Mouse (Mus musculus): ENCODE measurements around the gene Slc2a13.

The Slc2a13 gene

GRCm38 (mm10) chr15:91573111-91573538 is at the start of gene Slc2a13:
Gene Slc2a13 (minus strand): TSS chr15:91573261.
- DNase-seq (ENCODE audit: low read depth), result peak; percentile 40

DNA sequence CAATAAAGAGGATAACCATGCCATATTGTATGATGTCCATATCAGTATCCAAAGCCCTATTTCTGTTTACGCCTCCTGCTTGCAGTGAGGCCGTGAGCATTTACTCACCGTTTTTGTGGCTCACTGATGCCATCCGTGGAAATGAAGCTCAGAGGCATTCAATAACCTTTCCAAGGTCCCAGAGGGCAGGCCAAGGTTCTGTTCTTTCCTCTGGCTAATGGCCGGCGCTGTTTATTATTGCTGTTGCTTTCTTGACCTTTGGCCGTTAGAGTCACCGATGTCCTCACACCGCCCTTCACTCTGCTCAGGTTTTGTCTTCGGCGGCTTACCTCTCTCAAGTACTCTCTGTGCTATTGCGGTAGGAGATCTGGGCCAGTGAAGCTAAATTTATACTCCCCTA is 43.0 kb upstream of the Slc2a13 start:
- DNase-seq (ENCODE audit: low read depth), result no peak

- DNase-seq (ENCODE audit: low read depth), result no peak
Observed at GRCm38 (mm10) chr15:91615532-91615931, 42.5 kb upstream of the Slc2a13 start.

GRCm38 (mm10) chr15:91613981-91614665 is 41.1 kb upstream of the Slc2a13 start:
- no peak for DNase-seq (ENCODE audit: low read depth)

DNA sequence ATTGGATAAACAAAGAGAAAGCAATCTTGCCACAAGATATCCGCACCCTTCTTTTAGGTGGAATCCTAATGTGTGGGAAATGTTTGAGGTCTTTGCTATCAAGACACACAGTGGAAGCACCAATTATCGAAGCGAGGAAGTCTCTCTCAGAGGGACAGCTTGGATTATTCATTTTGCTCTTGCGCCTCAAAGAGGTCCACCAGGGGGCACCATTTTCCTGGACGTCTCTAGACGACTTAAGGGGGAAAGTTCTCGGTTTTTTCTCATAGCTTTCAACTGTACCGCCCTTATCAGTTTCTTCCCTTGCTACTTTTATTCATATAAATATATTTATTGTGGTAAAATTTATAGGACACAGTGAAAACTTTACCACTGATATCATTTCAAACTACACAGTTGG is 36.7 kb upstream of the Slc2a13 start:
- DNase-seq (ENCODE audit: low read depth), result peak; percentile 31

DNA sequence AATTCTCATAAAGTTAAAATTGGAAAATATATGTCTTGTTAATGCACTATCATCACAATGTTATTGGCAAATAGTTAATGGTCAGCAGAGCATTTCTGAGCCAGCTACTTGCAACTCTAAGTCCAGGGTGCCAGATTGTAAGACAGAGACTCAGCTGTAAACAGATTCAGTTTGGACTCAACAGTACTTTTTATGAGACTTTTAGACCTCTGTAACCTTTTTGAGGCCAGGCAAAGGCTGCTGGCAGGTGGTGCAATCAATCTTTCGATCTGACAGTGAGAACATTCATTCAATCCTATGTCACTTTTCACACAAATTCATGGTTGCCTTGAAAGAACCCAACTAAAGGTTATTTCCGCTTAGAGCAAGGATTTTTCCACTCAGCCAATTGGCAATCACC is 35.8 kb upstream of the Slc2a13 start:
- no peak for DNase-seq (ENCODE audit: low read depth)

DNA sequence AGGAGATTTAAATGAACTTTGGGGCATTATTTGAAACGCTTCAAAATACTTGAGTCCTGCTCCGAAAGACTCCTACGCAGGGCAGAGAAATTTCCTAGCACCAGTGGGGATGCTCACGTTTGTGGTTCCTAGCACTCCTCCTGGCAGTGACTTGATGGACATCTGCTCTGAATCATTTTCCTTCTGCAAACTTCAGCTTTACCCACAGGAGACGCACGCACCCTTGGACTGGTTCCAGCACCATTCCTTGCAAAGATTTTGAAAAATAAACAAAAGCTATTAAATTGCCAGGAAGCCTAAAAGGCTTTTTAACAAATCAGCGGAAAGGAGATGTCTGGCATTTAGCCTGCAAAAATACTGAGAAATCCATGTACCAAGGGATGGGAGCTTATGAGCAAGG is 28.1 kb upstream of the Slc2a13 start:
- DNase-seq (ENCODE audit: low read depth), result no peak

DNA sequence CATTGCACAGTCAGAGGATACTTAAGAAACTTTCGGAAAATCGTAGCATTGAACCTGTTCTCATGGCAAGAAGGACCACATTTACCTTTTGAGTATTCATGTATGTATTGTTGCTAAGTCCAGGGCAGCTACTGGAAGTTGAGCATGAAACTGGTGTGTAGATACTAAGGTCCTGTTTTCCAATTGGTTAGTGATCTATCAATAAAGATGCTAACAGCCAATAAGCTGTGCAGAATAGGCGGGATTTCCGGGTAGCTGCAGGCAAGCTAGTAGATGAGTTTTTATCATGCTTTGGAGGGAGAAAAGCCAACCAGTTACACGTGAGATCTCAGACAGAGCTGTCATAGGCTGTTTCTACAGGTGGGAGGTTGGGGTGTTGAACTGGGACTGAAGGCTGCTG is 24.2 kb upstream of the Slc2a13 start:
- DNase-seq (ENCODE audit: low read depth), result no peak

GRCm38 (mm10) chr15:91574492-91574891 is 1.4 kb upstream of the Slc2a13 start:
- peak; percentile 45 for DNase-seq (ENCODE audit: low read depth)

GRCm38 (mm10) chr15:91572421-91573069 is 516 bp downstream of the Slc2a13 start:
- peak; percentile 2 for DNase-seq (ENCODE audit: low read depth)

DNA sequence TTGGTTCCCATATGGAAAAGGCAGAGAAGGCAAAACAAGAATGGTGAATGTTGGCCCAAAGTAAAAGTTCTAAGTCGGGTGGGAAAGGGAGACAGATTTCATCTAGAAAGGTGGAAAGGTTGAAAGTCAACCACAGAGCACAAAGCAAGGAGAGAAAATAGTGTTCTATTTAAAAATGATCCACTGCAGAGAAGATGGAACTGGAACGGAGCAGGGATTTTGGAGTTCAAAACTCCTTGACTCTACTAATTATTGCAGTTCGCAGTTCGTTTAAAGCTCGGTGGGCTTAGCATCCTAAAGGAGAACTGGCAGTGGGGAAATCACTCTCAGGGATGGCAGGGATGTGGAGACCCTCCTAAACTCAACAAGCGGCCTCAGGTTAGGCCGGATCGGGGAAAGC is 1.1 kb downstream of the Slc2a13 start:
- no peak for DNase-seq (ENCODE audit: low read depth)

DNA sequence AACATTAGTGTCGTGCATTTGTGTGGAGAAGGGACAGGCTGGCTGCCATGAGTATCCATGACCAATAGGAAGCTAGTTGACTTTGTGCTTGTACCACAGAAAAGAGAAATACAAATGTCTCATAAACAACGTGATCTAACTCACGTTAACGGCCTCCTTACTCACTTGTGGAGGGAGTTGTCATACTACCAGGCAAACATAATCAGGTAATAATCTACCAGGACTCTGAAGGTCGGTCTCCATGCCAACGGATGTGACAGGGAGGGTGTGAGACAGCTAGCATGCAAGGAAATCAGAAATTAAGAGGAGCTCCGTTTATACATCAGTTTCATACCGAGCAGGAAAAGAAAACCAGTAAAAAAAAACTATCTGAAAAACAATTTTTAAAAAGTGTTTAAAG is 6.3 kb downstream of the Slc2a13 start:
- no peak for DNase-seq (ENCODE audit: low read depth)

DNA sequence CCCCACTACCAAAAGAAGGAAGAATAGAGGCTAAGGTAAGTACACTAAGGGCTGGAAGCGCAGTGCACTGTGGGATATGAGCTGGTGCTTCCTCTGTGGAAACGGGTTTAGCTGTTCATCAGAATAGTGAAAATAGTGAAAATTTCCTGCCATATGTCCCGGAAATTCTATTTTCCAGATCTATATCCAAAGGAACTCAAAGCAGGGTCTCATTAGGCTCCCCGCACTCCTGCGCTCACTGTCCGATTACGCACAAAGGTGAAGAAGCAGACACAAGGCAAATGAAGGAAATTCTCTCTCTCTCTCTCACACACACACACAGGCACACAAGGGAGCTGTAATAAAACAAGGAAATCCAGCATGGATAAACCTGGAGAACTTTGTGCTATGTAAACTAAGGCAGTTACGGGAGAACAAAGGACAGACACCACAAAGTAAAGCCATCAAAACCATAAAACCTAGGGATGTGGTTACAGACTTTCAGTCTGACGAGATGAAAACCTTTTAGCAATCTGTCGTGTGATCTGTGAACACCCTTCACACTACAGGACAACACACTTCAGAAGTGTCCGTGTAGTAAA is 7.9 kb downstream of the Slc2a13 start:
- no peak for DNase-seq (ENCODE audit: low read depth)

- no peak for DNase-seq (ENCODE audit: low read depth)
Observed at GRCm38 (mm10) chr15:91561728-91562127, 11.3 kb downstream of the Slc2a13 start.

DNA sequence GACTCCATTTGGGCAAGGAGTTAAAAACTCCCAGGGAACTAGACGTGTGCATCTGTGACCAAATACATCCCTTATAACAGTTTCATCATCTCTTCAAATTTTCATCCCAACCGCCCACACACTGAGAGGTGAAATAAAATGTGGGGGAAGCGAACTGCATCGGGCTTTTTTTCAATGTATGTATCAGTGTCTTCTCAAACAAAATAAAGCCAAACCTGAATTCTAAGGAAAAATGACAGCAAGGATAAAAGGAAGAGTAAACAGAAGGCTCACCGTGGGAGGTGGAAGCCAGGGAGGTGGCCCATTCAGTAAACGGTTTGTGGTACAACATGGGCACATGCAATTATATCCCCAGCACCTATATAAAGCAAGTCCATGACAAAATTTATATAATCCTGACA is 17.7 kb downstream of the Slc2a13 start:
- no peak for DNase-seq (ENCODE audit: low read depth)

- no peak for DNase-seq (ENCODE audit: low read depth)
Observed at GRCm38 (mm10) chr15:91548586-91549268, 24.3 kb downstream of the Slc2a13 start.

DNA sequence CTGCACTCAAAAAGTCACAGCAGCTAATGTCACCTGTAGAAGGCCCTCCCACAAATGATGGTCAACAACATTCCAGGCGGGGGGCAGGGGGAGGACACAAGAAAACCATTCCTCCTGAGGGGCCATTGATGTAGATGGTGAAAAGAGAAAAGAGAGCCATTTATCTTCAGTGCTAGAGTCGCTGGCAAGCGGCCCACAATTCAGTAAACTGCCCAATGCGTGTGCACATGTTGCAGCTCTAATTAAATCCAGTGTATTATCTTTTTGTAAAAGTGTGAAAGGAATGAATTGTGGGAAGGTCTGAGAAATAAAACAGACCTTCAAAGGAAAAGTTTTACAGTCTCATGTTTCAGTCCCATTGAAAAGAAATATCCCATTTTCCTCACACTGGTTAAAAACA is 28.5 kb downstream of the Slc2a13 start:
- no peak for DNase-seq (ENCODE audit: low read depth)

DNA sequence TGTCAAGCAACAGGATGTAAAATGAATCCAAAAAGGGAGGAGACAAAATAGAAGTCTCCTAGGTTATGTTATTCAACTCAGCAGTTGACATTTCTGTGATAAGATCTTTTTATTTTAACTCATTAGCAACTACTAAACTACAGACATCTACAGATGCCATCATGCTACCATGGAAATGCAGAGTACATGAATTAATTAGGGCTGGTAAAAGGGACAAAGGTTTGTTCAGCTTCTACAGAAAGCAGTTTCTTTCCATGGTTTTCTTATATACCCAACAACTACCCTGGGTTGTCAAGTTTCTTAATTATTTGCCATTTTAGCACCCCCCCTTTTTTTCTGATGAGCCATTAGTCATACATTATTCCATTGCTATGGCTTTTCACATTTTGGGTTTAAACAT is 34.6 kb downstream of the Slc2a13 start:
- DNase-seq (ENCODE audit: low read depth), result no peak

DNA sequence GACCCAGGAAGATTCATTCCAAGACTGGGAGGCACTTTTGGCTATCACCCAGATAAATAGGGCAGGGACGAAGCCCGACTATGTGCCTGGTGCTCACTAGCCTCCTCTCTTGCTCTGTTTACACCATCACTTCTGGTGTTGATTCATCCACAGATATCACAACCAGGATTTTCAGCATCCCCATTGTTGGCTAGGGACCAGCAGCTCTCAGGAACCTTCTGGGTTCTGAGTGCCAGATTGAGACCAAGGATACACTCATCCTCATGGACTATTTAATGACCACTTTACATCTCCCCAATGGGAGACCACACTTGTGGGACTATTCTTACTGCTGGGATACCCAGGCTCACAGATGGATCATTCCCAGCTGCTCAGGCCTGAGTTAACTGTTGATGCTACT is 46.2 kb downstream of the Slc2a13 start:
- no peak for DNase-seq (ENCODE audit: low read depth)

- DNase-seq (ENCODE audit: low read depth), result no peak
Observed at GRCm38 (mm10) chr15:91526166-91526565, 46.9 kb downstream of the Slc2a13 start.

- no peak for DNase-seq (ENCODE audit: low read depth)
Observed at GRCm38 (mm10) chr15:91524451-91524850, 48.6 kb downstream of the Slc2a13 start.

- no peak for DNase-seq (ENCODE audit: low read depth)
Observed at GRCm38 (mm10) chr15:91503291-91503690, 69.8 kb downstream of the Slc2a13 start.

DNA sequence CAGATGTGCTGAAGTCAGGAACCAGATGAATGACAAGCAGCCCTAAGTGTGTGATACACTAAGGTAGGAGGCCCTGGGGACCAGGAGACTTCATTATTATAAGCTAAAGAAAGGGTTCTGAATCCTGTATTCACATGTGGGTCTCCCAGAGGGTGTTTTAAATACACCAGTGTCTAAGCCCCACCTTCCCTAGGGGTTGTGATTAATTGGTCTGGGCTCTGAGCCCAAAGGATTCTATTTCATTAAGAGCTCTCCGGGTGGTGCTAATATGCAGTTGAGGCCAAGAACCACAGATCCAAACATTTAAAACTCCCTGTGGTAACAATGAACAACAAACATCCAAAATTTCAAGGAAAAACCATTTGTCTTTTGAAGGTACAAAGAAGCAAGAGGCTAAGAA is 70.4 kb downstream of the Slc2a13 start:
- DNase-seq (ENCODE audit: low read depth), result no peak
